Mouse (Mus musculus) heart, postnatal 0 days (tissue): ENCODE measurements around the gene Ankar. TPM values are rescaled to one million over a fixed set of nuclear protein-coding genes. Genes with fewer than 3 reads are reported as not detected.

Source experiments
- ATAC-seq: fragments of 200-750 bp; cut with Nextera tagmentation; 2 replicates; pipeline ENCODE4 v1.8.0; 2017; ENCODE audit warnings: low read depth, moderate number of reproducible peaks, moderate library complexity; ENCODE audit not compliant: insufficient read depth
- DNase-seq: peaks from one replicate; pipeline ENCODE4 v3.0.0-alpha.2; 2016; ENCODE audit warnings: low spot score
- H3K27ac ChIP-seq: fragments of 300-500 bp; sonication (generic); 2 replicates; pipeline ENCODE4 v1.5.1; 2014; ENCODE audit warnings: low read depth, mild to moderate bottlenecking
- H3K27me3 ChIP-seq: fragments of 300-500 bp; sonication (generic); 2 replicates; pipeline ENCODE4 v1.6.1; 2014; ENCODE audit warnings: low read length, mixed read lengths; ENCODE audit not compliant: control insufficient read depth, insufficient read depth
- H3K36me3 ChIP-seq: fragments of 300-500 bp; sonication (generic); replicated peaks from 2 replicates; pipeline ENCODE4 v1.6.1; 2014; ENCODE audit warnings: low read length, mixed read lengths; ENCODE audit not compliant: control insufficient read depth, insufficient read depth
- H3K4me1 ChIP-seq: fragments of 300-500 bp; sonication (generic); 2 replicates; pipeline ENCODE4 v1.6.1; 2014; ENCODE audit warnings: antibody characterized with exemption; ENCODE audit not compliant: control insufficient read depth, insufficient read depth
- H3K4me2 ChIP-seq: fragments of 300-500 bp; sonication (generic); 2 replicates; pipeline ENCODE4 v1.6.1; 2014; ENCODE audit warnings: low read depth, mild to moderate bottlenecking, low read length, moderate library complexity
- H3K4me3 ChIP-seq: fragments of 300-500 bp; sonication (generic); 2 replicates; pipeline ENCODE4 v1.5.1; 2014; ENCODE audit warnings: low read depth, low read length
- H3K9ac ChIP-seq: fragments of 300-500 bp; sonication (generic); replicated peaks from 2 replicates; pipeline ENCODE4 v1.6.1; 2014; ENCODE audit warnings: low read depth, low read length, mixed read lengths
- H3K9me3 ChIP-seq: fragments of 300-500 bp; sonication (generic); replicated peaks from 2 replicates; pipeline ENCODE4 v1.6.1; 2016; ENCODE audit warnings: low read length; ENCODE audit not compliant: control insufficient read depth
- CTCF ChIP-seq: IDR thresholded peaks from 2 replicates; pipeline ENCODE4 v1.5.1; 2016; ENCODE audit warnings: antibody characterized with exemption, control low read depth, low read depth
- EP300 ChIP-seq: IDR thresholded peaks from 2 replicates; pipeline ENCODE4 v1.6.1; 2016; ENCODE audit warnings: antibody characterized with exemption, low read depth
- WGBS: fragments of 180-500 bp; shearing (Covaris S2); extraction: QIAGEN DNeasy Blood & Tissue Kit; methylation state at CpG from one replicate; pipeline ENCODE4 v1.1.7; 2014; 5-methylcytosine and 5-hydroxymethylcytosine counted together
- polyA plus RNA-seq: library from polyadenylated mRNA; unstranded; fragments of >200 nt; fragmentation: Nextera tagmentation; extraction: Ambion mirVana; gene quantifications from 2 replicates; pipeline ENCODE4 v1.2.1, GENCODE M21; 2015
- total RNA-seq: library from RNA; depleted of rRNA; stranded (reverse); fragments of >200 nt; gene quantifications from 2 replicates; pipeline ENCODE4 v1.2.3, GENCODE M21; 2014; ENCODE audit warnings: low replicate concordance

Gene Ankar
- total and polyA plus RNA-seq, 2 experiments from 2014 or later, result not detected

DNA sequence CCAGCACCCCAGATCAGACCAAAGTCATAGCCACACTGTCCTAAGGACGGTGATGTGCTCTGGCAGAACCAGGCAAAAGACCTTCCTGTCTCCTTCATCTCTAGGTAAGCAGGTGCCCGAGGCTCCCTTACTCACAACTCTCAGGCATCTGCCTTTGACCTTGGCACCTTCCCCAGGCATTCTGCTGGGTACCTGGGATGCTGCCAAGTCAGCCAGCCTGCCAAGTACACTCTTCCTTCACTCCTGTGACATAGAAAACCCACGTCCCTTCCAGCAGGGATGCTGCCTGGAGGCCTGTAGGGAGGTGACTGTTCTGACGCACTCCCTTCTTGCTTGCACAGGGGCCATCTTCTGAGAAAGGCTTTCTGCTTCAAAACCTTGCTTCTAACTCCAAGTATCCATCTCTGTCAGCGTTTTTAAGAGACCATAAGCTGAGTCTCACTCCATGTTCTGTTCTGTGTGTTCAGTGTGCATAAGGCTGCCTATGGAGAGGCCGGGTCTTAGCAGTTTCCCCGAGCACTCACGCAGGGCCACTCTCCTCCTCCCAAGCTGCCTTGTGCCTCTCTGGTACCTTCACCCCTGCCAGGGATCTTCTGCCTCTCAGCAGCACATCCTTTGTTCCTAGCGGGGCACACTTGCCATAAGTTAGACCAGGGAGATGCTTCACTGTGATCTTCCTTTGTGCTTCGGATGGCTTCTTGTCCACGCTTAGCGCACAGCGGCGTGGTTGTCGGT, 38.7 kb upstream of the Ankar start:
- no peak overlapping the region for H3K27ac ChIP-seq
- TF ChIP-seq CTCF, result no peak
- no peak for TF ChIP-seq EP300
- 0 out of 2 replicates have a peak, but pooled peaks cover 5% of the 10 kb centered on the region for H3K27me3 ChIP-seq
- DNase-seq (peak; percentile 45), ATAC-seq (peak; percentile 47; the same call in 1 of the 2 replicates)
- no peaks in the 10 kb centered on the region for H3K9me3 ChIP-seq
- no peak overlapping the region for H3K4me3 ChIP-seq
- WGBS, result 76% methylated on average over 15 of the region's 15 CpGs
- H3K4me2 ChIP-seq, result no peak overlapping the region
- no peak overlapping the region for H3K9ac ChIP-seq
- 0 out of 2 replicates have a peak, but pooled peaks cover 3% of the 10 kb centered on the region for H3K4me1 ChIP-seq
- no peaks in the 10 kb centered on the region for H3K36me3 ChIP-seq

DNA sequence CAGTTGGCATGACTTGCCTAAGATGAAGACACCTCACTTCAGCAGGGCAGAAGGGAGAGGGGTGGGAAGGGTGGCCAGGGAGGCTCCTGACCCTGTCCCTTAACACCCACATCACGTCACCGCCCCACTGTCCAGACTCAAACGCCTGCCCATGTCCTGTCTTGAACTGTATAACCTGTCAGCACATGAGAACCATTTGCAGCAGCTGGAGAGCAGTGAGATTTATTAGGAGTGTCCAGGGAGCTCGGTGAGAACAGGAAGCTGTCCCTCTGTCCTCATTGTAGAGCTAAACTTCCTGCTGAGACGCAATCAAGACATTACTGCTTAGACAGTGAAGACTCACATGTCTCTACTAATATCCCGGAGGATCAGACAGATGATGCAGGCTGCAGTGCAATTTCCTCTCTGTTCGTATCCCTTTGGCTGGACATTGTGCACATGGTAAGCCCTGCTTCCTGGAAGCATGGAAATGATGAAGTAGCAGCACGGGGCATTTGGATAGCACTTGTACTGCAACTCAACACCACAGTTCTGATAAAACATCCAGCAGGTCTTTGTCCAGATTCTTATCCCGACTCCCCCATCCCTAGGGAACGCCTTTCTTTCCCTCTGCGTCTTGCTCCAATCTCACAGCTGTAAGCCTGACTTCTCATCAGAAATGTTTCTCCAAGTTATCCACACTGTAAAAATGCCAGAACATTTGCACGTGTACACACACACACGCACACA, 36.2 kb upstream of the Ankar start:
- Histone ChIP-seq H3K36me3 (no peaks in the 10 kb centered on the region), H3K9me3 (no peaks in the 10 kb centered on the region), H3K4me3 (no peak overlapping the region), H3K9ac (no peak overlapping the region), H3K4me2 (0 out of 2 replicates have a peak overlapping the region, but pooled peaks have one; percentile 11), H3K27me3 (0 out of 2 replicates have a peak, but pooled peaks cover 5% of the 10 kb centered on the region), H3K27ac (no peak overlapping the region), H3K4me1 (0 out of 2 replicates have a peak, but pooled peaks cover 3% of the 10 kb centered on the region)
- no peak for ATAC-seq
- DNase-seq, result peak; percentile 39
- 34% methylated on average over 13 of the region's 13 CpGs for WGBS
- no peak for TF ChIP-seq EP300
- no peak for TF ChIP-seq CTCF

DNA sequence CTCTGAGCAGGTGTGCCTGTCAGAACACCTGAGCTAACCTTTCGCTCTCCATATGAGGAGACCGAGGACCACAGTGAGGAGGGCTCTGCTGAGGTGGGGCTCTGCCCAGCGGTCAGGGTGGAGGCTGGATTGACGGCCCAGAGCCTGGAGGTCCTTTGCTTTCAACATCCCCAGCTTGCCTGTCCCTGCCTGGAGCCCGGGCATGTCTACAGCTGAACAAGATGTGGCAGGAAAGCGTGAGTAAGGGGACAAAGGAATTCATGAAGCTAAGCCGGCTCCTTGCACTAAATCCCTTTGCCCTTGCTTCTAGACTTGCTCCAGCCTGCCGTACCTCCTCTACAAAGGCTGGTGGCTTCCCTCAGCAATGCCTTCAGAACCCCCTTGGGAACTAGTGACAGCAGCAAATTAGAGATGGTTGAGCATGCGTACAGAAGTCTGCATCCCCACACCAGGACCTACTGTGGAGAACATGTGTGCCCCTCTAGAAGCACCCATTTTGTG, 32.9 kb upstream of the Ankar start:
- H3K27ac ChIP-seq, result no peak overlapping the region
- no peak for DNase-seq
- H3K36me3 ChIP-seq, result no peaks in the 10 kb centered on the region
- no peak overlapping the region for H3K4me3 ChIP-seq
- H3K4me1 ChIP-seq, result 0 out of 2 replicates have a peak, but pooled peaks cover 3% of the 10 kb centered on the region
- H3K4me2 ChIP-seq, result no peak overlapping the region
- H3K9me3 ChIP-seq, result no peaks in the 10 kb centered on the region
- 0 out of 2 replicates have a peak, but pooled peaks cover 2% of the 10 kb centered on the region for H3K27me3 ChIP-seq
- TF ChIP-seq CTCF (no peak), EP300 (no peak)
- ATAC-seq, result no peak
- no peak overlapping the region for H3K9ac ChIP-seq
- 91% methylated on average over 9 of the region's 9 CpGs for WGBS

DNA sequence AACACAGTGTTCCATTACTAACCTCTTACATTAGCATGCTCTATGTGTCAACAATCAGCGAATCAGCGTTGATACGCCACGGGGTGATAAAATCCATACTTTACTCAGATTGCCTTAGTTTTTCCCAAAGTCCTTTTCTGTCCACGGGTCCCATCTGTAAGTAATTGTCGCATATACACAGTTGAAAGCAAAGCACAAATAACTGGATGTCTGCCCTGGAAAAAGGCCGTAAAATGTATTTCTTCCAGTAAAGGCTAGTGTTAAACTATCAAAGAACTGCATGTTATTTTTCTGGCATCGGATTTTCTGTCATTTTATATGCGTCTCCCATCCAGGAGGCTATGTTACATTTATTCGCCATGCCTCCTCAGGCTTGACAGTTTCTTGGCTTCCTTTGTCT, 29.7 kb upstream of the Ankar start:
- TF ChIP-seq EP300 (no peak), CTCF (no peak)
- 79% methylated on average over 10 of the region's 10 CpGs for WGBS

DNA sequence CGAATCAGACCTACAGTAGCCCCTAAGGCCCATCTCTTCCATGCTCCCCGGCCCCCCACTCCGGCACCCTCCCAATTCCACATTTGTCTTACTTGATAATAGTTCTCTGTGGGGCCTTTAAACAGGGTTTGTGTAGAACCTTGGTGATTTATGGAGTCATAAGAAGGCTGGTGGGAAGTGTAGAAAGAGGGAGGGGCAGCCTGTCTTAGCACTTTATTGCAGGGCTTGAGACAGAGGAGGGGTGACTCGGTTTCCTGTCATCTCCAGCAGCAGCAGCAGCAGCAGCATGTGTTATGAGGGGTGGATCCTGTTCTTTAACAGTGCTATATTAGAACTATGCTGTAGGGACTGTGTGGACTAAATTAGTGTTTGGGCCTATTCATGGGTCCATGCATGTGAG, 28.4 kb upstream of the Ankar start:
- no peak for ATAC-seq
- H3K9me3 ChIP-seq, result no peaks in the 10 kb centered on the region
- DNase-seq, result no peak
- 85% methylated on average over 4 of the region's 4 CpGs for WGBS
- H3K9ac ChIP-seq, result no peak overlapping the region
- no peaks in the 10 kb centered on the region for H3K36me3 ChIP-seq
- H3K4me2 ChIP-seq, result no peak overlapping the region
- H3K27ac ChIP-seq, result no peak overlapping the region
- H3K4me1 ChIP-seq, result no peaks in the 10 kb centered on the region
- no peak overlapping the region for H3K4me3 ChIP-seq
- no peak for TF ChIP-seq CTCF
- no peak for TF ChIP-seq EP300
- H3K27me3 ChIP-seq, result no peaks in the 10 kb centered on the region

More for the DNA sequence above, 29.7 kb upstream of the Ankar start:
- Histone ChIP-seq H3K4me3 (no peak overlapping the region), H3K27me3 (no peaks in the 10 kb centered on the region), H3K4me1 (no peaks in the 10 kb centered on the region), H3K9ac (no peak overlapping the region), H3K4me2 (no peak overlapping the region), H3K9me3 (no peaks in the 10 kb centered on the region), H3K36me3 (no peaks in the 10 kb centered on the region), H3K27ac (no peak overlapping the region)
- ATAC-seq, result no peak
- no peak for DNase-seq
